8 mouse cellular contexts compared by ENCODE assay signal in the genomic region with DNA sequence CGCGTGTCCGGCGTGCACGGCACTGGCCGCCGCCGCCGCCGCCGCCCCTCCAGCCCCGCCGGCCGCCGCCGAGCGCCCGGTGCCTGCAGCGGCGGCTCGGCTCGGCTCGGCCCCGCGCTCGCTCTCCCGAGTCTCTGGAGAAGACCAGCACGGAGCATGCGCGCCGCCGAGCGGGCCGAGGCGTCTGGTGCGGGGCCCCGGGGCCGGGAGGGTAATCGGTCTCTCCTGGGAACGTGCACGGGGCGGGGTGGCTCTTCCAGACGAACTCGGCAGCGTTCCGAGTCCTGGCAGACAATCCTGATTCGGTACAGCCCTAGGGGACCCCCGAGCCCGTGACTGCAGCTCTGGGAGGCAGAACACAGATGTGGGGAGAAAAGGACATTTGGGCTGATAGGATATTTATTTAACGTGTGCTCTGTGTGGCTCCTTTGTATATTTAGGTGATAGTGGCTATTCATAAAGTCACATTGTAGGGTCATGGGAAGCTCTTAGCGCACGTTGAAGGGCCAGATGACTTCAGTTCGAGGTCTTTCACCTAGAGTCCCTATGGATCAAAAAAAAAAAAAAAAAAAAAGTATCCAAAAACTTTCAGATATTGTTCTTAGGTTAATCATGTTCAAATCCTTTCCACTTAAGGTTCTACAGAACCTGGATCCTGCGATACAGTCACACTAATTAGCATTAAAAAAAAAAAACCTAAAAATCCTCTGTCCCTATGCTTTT. TPM values are rescaled to one million over a fixed set of nuclear protein-coding genes. Genes with fewer than 3 reads are reported as not detected.
DNase-seq lines count a peak whose midpoint lies in the region; ATAC-seq and TF ChIP-seq lines count a peak whose summit lies in the region.

No protein-coding gene starts in this region.

- H3K36me3 ChIP-seq in ES-E14 (ENCODE audit: control insufficient read depth, insufficient read depth, low read length, poor library complexity, severe bottlenecking), result no peaks in the 10 kb centered on the region
- H3K36me3 ChIP-seq in forebrain, embryonic 13.5 days (ENCODE audit: poor library complexity, severe bottlenecking), result no peaks in the 10 kb centered on the region

- peak overlapping the region; percentile 77 for H3K4me2 ChIP-seq in forebrain, embryonic 13.5 days

- intact Hi-C loops in heart, postnatal 10 days (cut with DNase I), result loop anchor here (2.0 to 5.0 kb wide), 3 partner anchors 37 to 320 kb away; no protein-coding TSS in a partner anchor

- peak; percentile 79 for ATAC-seq in cerebellum, adult (ENCODE audit: insufficient number of reproducible peaks, low FRiP score, low TSS enrichment)
- peak; percentile 91 for ATAC-seq in forebrain, embryonic 13.5 days
- ATAC-seq in neutrophil, adult 5-6 weeks (ENCODE audit: extremely low read depth, insufficient number of reproducible peaks, low FRiP score, poor library complexity, severe bottlenecking), result peak; percentile 35

- in situ Hi-C loops in ES-E14 (cut with MboI; ENCODE audit: low sequenced_read_pairs in 2 of 2, unreplicated experiment in 2 of 2), result no loop called here

- no peak for TF ChIP-seq POLR2A in lung, adult 2 months (IDR thresholded peaks at IDR 0.05; ENCODE audit: borderline replicate concordance, extremely low read depth, low read depth, low read length)

- peak overlapping the region; percentile 98 for H3K4me3 ChIP-seq in ES-E14 (ENCODE audit: insufficient read depth in 1 of 2, low read depth in 1 of 2, low read length in 2 of 2, poor library complexity in 1 of 2, severe bottlenecking in 1 of 2)
- H3K4me3 ChIP-seq in forebrain, embryonic 13.5 days, result peak overlapping the region; percentile 94
- H3K4me3 ChIP-seq in lung, adult 2 months (replicated peaks; ENCODE audit: extremely low read depth, low read depth, low read length), result peak overlapping the region; percentile 80

- no peaks in the 10 kb centered on the region for H3K9me3 ChIP-seq in ES-E14 (ENCODE audit: control insufficient read depth, insufficient read depth, low read depth, low read length)
- H3K9me3 ChIP-seq in forebrain, embryonic 13.5 days (replicated peaks), result no peaks in the 10 kb centered on the region

- H3K9ac ChIP-seq in ES-E14 (ENCODE audit: insufficient read depth, low read depth, low read length, poor library complexity, severe bottlenecking), result peak overlapping the region; percentile 82
- H3K9ac ChIP-seq in forebrain, embryonic 13.5 days, result peak overlapping the region; percentile 95

- no peak for TF ChIP-seq CTCF in lung, adult 2 months (IDR thresholded peaks at IDR 0.05; ENCODE audit: insufficient read depth, low read length)

- H3K4me1 ChIP-seq in ES-E14 (ENCODE audit: control insufficient read depth in 2 of 2, insufficient read depth in 2 of 2, low read length in 2 of 2, poor library complexity in 1 of 2), result 0 out of 4 replicates have a peak, but pooled peaks cover 0 to 2% of the 10 kb centered on the region in 2 experiments
- peaks cover 14% of the 10 kb centered on the region for H3K4me1 ChIP-seq in forebrain, embryonic 13.5 days
- peaks cover 10% of the 10 kb centered on the region for H3K4me1 ChIP-seq in lung, adult 2 months (ENCODE audit: control insufficient read depth, insufficient read depth, low read length)

- DNase-seq in ES-E14 (ENCODE audit: low read depth, low spot score), result peak; percentile 44
- DNase-seq in heart, postnatal 10 days, result peak; percentile 91 to 92
- DNase-seq in large intestine, adult 2 months (ENCODE audit: low read depth, low spot score), result peak; percentile 50
- peak; percentile 77 for DNase-seq in lung, adult 2 months
- DNase-seq in thymus, adult 18-20 months, result peak; percentile 65 to 69

- H3K27ac ChIP-seq in ES-E14 (ENCODE audit: insufficient read depth, low read depth, low read length, poor library complexity, severe bottlenecking), result 0 out of 2 replicates have a peak overlapping the region, but pooled peaks have one; percentile 7
- peak overlapping the region; percentile 92 for H3K27ac ChIP-seq in forebrain, embryonic 13.5 days

- under 1% methylated on average over 41 of the region's 54 CpGs for WGBS in forebrain, embryonic 13.5 days
- WGBS in large intestine, adult 2 months, result under 1% methylated on average over 51 of the region's 54 CpGs
- under 1% methylated on average over 53 of the region's 54 CpGs for WGBS in lung, adult 2 months

- H3K27me3 ChIP-seq in forebrain, embryonic 13.5 days, result no peaks in the 10 kb centered on the region

TF ChIP-seq in ES-E14, 5 proteins besides CTCF, POLR2A, EP300 and RAD21:
- TF ChIP-seq MAFK (IDR thresholded peaks at IDR 0.05; ENCODE audit: insufficient read depth, low read depth, low read length) (no peak), HCFC1 (IDR thresholded peaks at IDR 0.05; ENCODE audit: borderline replicate concordance, insufficient read depth, low read length) (0 out of 2 replicates have a peak, but pooled peaks have one; percentile 14), ZC3H11A (IDR thresholded peaks at IDR 0.05; ENCODE audit: borderline replicate concordance, low read depth, low read length) (no peak), ZNF384 (IDR thresholded peaks at IDR 0.05; ENCODE audit: low read depth, low read length) (peak; percentile 56), CHD2 (IDR thresholded peaks at IDR 0.05; ENCODE audit: low read depth, low read length) (no peak)

RNA-seq across cellular contexts. Expression of a gene that starts 0.6 kb away (rescaled TPM):
- 3.5 and 6.9 TPM in 2 replicates for total RNA-seq in ES-E14 (2012; rRNA removed)
- polyA plus RNA-seq in forebrain, embryonic 13.5 days (2015; fragmentation: Nextera tagmentation; extraction: Ambion mirVana), result 9.9 TPM in 2 replicates
- 10 to 100 TPM; 33.9 to 34.7 TPM for total RNA-seq in heart, postnatal 10 days (2021)
- 11.3 and 16.9 TPM in 2 replicates for polyA plus RNA-seq in large intestine, adult 2 months (2012; rRNA removed)
- 17.6 and 25.1 TPM in 2 replicates for polyA plus RNA-seq in lung, adult 2 months (2012; rRNA removed)
- total RNA-seq in neutrophil, adult 5-6 weeks (2017), result 77.1 and 83.1 TPM in 2 replicates

RNA-seq across cellular contexts. Expression of a gene that starts 42.4 kb away (rescaled TPM):
- 23.3 and 28.2 TPM in 2 replicates for total RNA-seq in ES-E14 (2012; rRNA removed)
- polyA plus RNA-seq in forebrain, embryonic 13.5 days (2015; fragmentation: Nextera tagmentation; extraction: Ambion mirVana), result 13.0 and 14.4 TPM in 2 replicates
- 10 to 100 TPM; 25.6 to 31.4 TPM for total RNA-seq in heart, postnatal 10 days (2021)
- 5.7 and 8.7 TPM in 2 replicates for polyA plus RNA-seq in large intestine, adult 2 months (2012; rRNA removed)
- 1.6 and 3.9 TPM in 2 replicates for polyA plus RNA-seq in lung, adult 2 months (2012; rRNA removed)
- 3.6 and 5.4 TPM in 2 replicates for total RNA-seq in neutrophil, adult 5-6 weeks (2017)

RNA-seq across cellular contexts. Expression of a gene that starts 42.5 kb away (rescaled TPM):
- 7.9 and 9.6 TPM in 2 replicates for total RNA-seq in ES-E14 (2012; rRNA removed)
- polyA plus RNA-seq in forebrain, embryonic 13.5 days (2015; fragmentation: Nextera tagmentation; extraction: Ambion mirVana), result 19.5 and 26.5 TPM in 2 replicates
- total RNA-seq in heart, postnatal 10 days (2021), result 10 to 100 TPM; 18.7 to 21.3 TPM
- polyA plus RNA-seq in large intestine, adult 2 months (2012; rRNA removed), result 9.4 and 15.4 TPM in 2 replicates
- polyA plus RNA-seq in lung, adult 2 months (2012; rRNA removed), result 12.4 and 14.2 TPM in 2 replicates
- total RNA-seq in neutrophil, adult 5-6 weeks (2017), result 6.8 and 11.5 TPM in 2 replicates

Comparison
In these comparisons a context has a peak if more than half of its experiments do, and no peak if none do; other contexts are left out.
1. Peak in every context shown above with its lines: DNase-seq, ATAC-seq, H3K4me3 ChIP-seq and H3K27ac ChIP-seq.
2. ATAC-seq: peak in every context shown above with its lines; median percentile 91 in forebrain, embryonic 13.5 days; 79 in cerebellum, adult; 35 in neutrophil, adult 5-6 weeks.